Mouse (Mus musculus) kidney, adult 11 months (tissue): ENCODE measurements around the gene Synj1.

Experiments used
- DNase-seq: peaks from one replicate; pipeline ENCODE4 v3.0.0; 2022

Gene Synj1

DNA sequence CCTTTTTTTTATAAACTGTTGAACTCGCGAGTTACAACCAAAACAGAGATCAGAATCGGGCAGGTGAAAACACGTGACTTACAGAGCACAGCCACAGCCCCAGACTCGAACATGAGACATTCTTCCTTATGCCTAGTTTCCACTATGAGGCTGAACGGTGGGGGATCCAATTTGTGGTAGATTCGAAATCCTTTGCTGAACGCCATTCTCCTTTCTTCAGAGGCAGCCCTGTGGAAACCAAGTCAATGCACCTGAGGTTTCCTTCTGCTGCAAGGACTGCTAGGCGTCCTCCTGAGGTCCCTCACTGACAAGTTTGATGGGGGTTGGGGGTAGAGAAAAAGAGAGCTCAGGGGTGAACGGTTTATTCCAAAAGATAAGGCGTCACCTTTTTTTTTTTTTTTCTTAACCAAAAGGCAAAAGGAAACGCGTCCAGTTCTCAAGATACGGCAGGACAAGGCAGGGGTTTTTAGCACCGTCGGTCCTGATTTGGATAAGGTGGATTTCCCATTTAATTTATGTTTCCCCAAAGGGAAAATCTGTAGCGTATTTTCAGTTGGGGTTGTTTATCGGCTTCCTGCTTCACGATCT lies 1.1 kb downstream of the Synj1 start:
- DNase-seq = no peak

DNA sequence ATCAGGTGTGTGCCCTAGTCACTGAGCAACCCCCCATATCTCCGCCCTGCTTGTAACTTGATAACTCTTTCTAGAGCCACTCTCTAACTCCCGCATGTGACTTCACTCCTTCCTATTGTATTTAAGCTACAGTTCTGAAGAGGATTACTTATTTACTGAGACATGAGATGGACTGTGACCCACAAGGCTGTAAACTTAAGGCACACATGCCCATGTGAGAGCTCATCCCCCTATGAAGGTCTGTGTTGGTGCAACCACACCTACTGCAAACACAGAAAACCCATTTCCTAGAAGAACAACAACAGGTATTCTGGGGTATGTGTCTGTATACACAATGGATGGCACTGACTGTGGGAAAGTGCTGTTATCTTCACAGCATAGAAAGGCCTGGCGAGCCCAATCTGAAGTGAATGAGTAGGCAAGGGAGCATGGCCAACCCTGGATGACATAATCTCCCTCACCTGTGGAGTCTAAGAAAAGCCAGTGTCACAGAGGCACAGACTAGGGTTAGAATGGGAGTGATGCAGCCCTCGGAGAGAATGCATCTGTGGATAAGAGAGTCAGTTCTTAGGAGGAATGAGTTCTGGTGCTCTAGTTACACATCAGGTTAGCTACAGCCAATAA lies 6.1 kb downstream of the Synj1 start:
- no peak for DNase-seq

DNA sequence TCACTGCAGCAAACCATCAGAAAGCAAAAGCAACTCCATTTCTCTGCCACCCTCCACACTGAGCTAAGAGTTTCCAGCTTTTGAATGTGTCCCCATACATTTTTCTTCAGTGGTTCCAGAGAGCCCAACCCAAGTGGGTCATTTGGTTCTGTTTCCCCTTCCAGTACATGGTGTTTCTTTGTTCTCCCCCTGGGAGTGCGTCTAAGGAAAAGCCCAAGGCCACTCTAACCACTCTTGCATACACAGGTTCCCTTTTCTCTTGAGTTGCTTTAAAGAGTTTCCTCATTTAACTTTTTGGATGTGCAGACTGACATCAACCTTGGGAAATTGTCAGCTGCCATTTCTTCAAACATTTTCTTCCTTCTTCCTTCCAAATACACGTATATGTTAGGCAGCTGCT lies 10.0 kb downstream of the Synj1 start:
- DNase-seq = no peak

DNA sequence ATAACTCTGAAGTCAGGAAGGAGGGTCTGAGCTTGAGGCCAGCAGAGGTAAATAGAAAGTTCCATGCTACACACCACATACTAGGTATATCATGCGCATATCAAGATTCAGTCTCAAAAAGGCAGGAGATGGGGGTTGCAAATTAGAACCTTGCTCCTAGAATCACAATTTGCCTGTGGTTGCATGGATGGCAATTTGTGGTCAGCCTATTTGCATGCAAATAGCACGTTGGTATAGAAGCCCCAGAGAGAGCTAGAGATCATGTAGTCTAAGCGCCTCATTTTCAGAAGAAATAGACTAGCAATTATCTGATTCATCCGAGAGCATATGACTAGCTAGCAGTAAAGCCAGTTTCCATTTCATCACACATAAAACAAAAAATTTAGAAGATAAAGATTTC lies 11.3 kb downstream of the Synj1 start:
- DNase-seq = no peak

DNA sequence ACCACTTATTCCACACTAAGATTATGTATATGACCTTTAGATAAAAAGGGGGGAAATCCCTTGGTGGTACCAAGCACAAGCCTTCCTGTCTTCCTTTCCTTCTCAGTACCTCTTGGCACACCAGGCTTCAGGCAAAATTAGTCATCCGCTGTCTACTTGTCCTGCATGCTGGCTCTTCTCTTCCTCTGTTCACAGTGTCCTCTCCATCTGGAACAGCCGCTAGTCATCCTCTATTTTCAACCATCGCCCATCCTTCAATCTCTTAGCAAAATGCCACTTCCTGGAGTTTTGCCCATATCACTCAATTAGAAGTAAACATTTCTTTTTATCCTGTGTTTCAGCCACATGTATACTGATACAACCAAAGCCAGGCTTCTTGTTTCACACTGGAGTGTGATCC lies 13.3 kb downstream of the Synj1 start:
- no peak for DNase-seq

DNA sequence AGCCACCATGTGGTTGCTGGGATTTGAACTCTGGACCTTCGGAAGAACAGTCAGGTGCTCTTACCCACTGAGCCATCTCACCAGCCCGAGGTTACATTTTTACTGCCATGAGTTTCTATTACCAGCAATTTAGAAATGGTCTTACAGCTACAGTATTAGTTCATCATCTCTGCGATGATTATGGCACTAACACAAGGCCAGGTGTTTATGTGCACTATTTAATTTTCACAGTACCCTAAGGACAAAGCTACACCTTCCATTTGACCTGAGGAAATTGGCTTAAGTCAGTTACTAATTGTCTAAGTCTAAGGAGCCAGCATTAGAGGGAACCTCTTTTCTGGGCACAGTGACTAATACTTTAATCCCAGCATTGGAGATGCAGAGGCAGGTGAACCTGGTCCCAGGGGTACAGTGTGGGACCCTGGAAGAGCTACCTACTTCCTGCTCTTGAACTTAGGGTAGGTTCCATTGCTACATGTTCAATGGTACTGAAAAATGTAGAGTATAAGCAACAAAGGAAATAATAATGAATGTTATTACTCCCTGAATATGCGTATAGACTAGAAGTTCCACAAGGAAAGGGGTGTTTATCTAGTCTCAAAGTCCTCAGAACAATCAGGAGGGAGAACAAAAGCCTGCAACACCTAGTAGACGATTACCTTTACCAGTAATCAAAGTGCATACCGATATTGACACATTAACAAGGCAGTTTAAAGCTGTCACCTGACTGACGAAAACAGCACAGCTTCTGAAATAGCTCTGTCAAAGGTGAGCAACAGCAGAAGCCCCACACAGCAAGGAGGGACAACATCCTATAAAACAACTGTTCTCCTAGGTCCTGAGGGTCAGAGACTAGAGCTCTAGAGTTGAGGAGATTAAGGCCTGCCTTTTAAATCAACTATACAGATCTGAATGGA lies 14.5 kb downstream of the Synj1 start:
- no peak for DNase-seq

DNA sequence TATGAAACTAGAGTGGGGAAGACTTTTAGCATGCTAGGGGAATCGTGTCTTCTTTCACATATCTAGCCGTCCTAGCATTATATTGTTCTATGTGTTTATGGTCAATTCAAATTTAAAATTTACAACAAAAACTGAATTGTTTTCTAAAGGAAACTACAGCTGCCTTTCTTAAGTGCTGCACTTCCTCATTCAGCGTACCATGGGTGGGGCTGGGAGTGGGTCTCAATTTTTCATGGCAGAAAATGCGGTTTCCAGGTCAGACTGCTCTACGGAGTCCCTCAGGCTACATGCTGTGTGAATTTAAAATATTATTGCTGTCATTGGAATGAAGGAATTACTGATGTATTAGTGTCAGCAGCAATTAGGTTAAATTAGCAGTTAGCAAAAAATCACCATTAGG lies 15.6 kb downstream of the Synj1 start:
- no peak for DNase-seq

DNA sequence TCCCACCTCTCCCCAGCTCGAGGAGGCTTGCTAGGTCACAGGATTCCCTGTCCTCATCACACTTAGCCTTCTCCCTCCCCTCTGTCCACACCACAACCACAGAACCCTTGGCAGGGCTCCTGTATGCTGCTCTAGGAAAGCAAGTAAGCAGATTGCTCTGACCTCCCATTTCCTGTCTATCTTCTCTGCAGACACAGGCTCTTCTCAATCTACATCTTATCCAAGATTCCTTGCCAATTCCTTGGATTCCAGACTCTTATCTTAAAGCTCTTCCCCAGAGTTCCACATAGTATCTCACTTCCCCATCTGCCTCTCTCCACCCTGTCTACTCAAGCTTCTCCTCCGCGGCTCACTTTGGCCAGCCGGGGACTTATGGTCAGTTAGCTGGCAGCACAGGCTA lies 16.1 kb downstream of the Synj1 start:
- DNase-seq = no peak

DNA sequence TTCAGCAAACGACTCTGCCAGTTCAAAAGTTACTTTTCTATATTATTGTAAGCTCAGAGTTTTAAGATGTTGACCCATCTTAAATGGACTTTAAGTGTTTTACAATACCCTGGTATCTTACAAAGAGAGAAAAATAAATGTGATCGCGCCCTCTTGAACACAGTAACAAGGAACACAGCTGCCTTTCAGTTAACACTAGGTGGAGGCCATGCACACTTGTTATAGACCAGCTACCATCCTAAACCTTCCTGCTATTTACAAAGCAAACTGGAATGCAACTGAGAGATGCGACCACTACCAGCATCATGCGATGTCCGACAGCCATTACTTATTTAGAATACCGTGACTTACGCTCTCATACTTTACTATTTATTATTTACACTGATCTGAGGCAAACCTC lies 21.9 kb downstream of the Synj1 start:
- DNase-seq = no peak

DNA sequence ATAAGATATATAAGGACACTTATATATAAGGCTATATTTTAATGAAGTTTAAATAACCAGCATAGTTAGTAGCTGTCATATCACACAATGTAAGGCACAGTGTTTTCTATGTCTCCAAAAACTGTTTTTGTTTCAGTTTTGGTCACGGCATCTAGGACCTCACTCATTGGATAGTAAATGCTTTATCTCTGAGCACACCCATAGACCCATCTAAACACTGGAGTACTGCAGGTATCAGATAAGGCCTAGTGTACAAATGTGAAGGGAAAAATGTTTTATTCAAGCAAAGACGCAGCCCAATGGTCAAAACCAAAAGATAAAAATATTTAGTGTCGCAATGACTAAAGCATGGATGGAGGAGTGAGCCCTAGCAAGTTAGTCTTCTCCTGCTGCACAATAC lies 22.4 kb downstream of the Synj1 start:
- no peak for DNase-seq

DNA sequence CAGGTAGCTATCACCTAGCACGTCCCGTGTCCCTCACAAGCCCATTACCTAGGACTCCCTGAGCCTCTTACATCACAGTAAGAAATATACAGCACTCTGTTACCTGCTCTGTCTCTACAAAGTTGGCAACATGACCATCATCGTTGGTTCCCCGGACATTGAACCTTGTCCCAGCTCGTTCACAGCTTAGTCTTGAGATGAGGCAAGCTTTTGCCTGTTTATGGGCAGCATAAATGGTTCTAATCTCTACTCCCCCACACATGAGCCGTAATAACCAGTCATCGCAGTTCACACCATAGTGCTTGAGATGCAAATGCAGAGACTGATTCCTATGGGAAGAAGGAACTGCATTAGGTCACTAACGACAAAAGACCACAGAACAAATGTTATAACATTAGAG lies 23.1 kb downstream of the Synj1 start:
- DNase-seq = peak; percentile 12

DNA sequence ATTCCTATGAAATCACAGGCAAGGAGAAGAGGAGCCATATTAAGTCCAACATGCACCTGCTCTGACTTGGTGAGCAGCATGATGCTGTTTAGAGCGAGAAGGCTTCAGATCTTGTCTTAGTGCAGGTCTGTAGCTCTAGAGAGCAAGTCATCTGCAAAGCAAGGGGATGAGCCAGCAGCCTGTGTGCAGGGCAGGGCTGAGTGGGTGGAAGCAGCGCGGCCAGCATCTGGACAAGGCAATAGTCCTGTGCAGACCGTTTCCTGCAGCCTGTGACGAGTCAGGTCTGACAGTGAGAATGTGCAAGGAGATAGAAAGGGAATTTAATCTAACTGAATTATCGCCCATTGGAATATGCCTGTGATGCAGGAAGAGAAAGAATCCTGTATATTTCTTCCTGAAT lies 40.1 kb downstream of the Synj1 start:
- no peak for DNase-seq

DNA sequence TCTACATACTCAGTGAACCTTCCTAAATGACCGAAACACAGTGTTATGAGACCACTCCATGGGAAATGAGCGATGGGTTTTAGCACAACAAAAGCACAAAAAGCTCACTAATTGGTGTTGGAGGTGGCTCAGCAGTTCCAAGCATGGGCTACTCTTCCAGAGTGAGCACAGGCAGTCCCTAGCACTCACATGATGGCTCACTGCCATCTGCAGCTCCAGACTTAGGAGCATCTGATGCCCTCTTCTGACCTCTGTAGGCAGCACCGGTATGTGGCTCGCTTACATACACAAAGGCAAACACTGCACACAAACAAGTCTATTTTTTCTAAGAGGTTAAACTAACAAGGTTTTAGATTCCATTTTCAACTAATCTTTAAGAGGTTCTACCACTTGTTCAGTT lies 44.9 kb downstream of the Synj1 start:
- DNase-seq = no peak

DNA sequence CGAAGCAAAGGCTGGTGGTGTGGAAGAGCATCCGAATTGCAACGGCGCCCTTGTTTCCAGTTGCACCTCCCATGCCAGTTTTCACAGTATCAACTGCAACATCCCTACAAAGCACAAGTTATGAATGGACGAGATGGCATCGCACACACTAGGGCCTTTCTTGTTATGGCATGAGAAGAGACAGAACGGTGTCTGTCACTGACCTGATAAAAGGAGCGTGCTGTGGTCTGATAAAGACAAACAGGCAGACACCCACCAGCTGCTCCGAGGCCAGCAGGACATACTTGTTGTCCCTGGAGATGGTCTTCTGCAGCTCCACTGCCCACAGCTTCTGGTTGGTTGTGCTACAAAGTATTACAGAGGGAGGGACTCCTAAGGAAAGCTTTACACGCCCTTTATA lies 46.8 kb downstream of the Synj1 start:
- DNase-seq = no peak

DNA sequence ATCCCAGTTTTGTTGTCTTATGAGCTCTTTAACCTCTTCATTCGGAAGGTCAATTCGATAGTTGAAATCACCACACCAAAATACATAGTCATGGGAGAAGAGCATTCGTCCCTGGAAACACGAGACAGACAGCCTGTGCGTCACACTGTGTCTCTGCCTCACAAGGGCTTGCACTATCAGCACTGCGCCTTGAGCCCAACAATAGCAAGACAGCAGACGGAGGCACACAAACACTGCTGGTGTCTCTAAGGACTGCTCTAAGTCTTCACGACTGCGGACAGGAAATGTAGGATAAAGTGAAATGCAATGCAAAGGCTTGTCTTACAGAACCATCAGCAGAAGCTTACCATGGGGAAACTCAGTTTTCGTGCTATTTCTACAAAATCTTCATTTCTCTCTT lies 47.2 kb downstream of the Synj1 start:
- no peak for DNase-seq

DNA sequence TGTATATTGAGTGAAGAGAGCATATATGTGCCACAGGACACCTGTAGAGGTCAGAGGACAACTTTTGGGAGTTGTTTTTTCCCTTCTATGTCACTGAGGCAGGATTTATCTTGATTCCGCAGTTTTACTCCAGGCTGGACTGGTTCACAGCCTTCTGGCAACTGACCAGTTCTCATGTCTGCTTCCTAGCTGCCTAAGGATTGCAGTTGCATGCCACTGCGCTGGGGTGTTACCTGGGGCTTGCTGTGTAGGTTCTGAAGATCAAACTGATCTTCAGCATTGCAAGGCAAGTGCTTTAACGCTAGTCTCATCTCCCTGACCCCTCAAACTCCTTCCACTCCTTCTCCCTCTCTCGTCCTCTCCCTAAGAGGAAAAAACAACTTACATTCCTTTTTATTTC lies 47.9 kb downstream of the Synj1 start:
- DNase-seq = no peak

DNA sequence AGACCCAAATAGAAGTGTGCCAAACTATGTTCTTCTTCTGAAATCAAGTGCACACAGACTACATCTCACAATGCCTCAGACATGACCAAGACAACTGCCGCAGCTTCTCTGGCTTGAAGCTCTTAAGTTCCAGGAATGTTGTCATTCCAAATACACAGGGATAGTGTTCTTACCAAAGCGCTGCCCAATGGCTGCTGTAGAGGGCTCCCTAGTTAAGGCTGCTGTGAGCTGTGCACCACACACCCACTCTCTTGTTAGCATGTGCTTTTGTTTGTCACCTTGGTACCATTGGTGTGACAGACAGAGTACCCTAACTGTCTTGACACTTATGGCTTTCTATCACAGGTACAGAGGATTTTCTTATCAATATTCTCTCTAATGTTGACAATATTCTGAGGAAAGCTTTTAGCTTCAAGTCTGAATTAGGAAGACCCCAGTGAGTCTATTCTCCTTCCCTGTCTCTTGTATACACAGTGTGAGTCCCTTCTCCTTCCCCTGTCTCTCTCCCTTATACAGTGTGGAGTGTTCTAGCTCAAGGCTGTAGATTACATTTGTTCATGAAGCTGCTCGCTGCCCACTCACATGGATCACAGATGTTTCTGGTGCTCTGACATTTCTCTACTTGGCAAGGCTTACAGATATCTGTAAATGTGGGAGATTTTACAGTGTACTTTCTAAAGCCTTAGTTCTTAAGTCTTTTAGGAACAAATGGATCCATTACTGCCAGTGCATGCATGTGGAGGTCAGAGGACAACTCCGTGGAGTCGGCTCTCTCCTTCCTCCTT lies 52.6 kb downstream of the Synj1 start:
- DNase-seq = no peak

DNA sequence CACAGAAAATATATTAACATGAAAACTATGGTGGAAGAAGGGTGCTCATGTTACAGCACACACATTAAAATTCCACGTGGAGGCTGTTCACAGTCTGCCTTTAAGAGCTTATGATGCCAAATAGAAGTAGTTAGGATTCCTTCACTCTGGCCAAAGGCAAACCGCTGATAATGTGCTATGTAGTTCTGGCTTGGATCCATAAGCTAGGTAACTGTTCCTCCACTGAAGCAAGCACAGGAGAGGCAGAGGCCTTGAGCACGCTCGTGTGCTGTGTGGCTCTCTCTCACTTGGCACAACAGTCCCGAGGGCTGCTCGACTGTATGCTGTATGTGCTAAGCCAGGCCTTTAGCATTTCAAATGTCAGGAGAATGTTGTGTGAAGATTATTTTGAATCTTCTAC lies 55.6 kb downstream of the Synj1 start:
- DNase-seq = no peak

DNA sequence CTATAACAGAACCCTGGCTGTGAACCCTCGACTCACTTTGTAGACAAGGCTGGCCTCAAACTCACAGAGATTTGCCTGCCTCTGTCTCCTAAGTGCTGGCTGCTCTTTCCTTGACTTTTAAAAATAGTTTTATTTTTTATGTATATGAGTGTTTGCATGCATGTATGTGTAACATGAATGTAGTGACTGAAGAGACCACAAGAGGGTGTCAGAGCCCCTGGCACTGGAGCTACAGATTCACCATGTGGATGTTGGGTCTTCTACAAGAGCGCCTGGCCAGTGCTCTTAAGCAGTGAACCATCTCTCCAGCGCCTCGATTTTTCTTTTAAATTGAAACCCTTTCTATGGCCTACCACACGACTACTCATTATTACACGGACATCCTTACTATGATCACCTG lies 57.3 kb downstream of the Synj1 start:
- no peak for DNase-seq

DNA sequence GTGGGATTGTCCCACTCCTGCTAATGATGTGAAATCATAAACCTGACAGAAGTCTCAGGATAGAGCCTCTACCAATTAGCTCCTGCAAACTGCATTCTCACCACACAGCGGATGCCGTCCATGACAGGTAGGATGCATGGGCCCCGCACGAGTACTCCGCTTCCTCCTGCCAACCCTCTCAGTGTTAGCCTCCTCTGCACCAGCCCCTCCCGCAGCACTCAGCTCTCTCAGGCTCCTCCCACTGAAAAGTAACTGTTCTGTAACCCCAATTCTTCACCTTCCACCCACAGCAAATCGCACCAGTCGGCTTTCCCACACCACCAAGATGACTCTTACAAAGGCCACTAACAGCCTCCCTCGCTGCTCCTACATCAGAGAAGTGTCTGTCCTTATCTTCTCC lies 58.0 kb downstream of the Synj1 start:
- DNase-seq = no peak

DNA sequence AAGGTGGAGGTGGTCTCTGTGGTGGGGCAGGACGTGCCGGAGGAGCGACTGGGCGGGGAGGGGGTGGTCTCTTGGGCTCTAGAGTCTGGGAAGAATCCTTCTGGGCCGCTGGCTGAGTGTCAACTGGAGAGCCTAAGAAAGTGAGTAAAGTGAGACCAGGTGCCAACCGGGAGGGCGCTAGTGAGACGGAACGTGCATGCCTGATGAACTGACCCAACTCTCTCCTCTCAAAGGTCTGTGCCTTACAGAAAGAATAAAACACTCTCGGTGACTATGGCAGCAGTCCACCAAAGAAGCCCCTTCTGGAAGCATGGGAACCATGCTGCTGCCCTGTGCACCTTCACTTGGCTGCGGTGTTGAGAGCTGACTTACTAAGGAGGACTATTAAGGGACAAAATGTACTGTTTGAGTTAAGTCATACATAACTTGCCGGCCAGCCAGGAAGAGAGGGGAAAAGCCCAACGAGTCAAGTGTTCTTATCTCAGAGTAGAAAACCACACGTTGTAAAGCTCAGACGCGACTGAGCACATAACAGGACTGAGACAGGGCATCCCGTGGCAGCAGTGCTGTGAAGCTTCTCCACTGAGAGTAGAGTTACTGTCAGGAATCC lies 60.6 kb downstream of the Synj1 start:
- DNase-seq = no peak

DNA sequence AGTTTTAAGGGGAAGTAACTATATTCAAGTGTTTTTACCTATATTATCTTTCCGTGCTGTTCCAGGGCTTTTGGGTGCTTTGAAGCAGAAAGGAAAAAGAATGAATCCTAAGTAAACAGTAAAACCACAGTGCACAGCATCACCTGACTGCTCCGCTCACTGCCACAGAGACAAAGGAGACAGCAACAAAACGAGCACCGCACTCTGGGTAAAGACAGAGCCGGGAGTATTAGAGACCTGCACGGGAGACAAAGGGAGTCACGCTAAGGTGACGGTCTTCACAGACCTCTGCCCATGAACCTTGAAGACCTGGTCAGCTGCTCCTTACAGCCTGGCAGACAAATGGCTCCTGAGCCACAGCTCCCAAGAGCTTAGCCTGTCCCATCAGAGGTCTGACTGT lies 64.1 kb downstream of the Synj1 start:
- no peak for DNase-seq

DNA sequence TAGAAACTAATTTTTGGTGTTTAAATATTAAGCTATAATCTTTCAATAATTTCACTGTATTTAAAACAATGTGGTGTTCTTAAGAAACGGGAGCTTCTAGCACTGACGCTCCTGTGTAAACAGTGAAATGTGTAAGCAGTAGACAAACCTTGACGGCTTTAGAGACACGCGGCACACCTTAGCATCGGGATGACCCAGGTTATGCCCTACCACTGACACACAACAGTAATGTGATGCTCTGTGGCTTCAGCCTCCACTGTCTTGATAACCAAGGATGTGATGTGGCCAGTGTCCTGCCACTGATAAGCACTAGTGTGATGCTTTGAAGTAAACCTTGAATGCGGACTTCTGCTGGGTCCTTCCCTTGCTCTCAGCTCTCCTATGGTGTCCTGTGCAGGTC lies 69.9 kb downstream of the Synj1 start:
- no peak for DNase-seq
